Mouse (Mus musculus) spleen, embryonic (tissue): Measurements from ENCODE around the gene Sec11a.
"Not testable (repeated sequence)": the region's sequence is repeated elsewhere in the genome, so short reads cannot be mapped to it uniquely, and the experiment has no call there.

Source experiments
- CTCF ChIA-PET: fragments of 350-600 bp; sonication (Branson Sonifier 250); formaldehyde crosslinking; loops from one replicate; lab custom pipeline; 2022; lab: Charles Lee

Gene Sec11a

GRCm38 (mm10) chr7:80959003-80959402 is 11.4 kb upstream of the Sec11a start:
- CTCF ChIA-PET = no interaction called here

GRCm38 (mm10) chr7:80956891-80957290 is 9.3 kb upstream of the Sec11a start:
- CTCF ChIA-PET = no interaction called here

- CTCF ChIA-PET = interaction anchor here (0.6 kb wide), 1 partner anchor 27 kb away, joined by 7 read pairs; no protein-coding TSS in a partner anchor
Measured at GRCm38 (mm10) chr7:80954251-80954650, 6.7 kb upstream of the Sec11a start.

- CTCF ChIA-PET = no interaction called here
Measured at GRCm38 (mm10) chr7:80952140-80952539, 4.6 kb upstream of the Sec11a start.

GRCm38 (mm10) chr7:80951461-80951860 is 3.9 kb upstream of the Sec11a start:
- CTCF ChIA-PET = no interaction called here

GRCm38 (mm10) chr7:80939808-80940207 is 7.8 kb downstream of the Sec11a start:
- CTCF ChIA-PET = no interaction called here

- CTCF ChIA-PET = not testable (repeated sequence)
Measured at GRCm38 (mm10) chr7:80937304-80937666, 10.3 kb downstream of the Sec11a start.

GRCm38 (mm10) chr7:80936617-80937303 is 10.8 kb downstream of the Sec11a start:
- CTCF ChIA-PET = interaction anchor here (1.3 kb wide), 1 partner anchor 36 kb away, joined by 3 read pairs; the partner anchor contains the start of gene Wdr73

GRCm38 (mm10) chr7:80935834-80936233 is 11.7 kb downstream of the Sec11a start:
- CTCF ChIA-PET = interaction anchor here (1.3 kb wide), 1 partner anchor 35 kb away, joined by 3 read pairs; the partner anchor contains the start of gene Wdr73

- CTCF ChIA-PET = interaction anchor here (0.6 kb wide), 1 partner anchor 16 kb away, joined by 4 read pairs; no protein-coding TSS in a partner anchor
Measured at GRCm38 (mm10) chr7:80932777-80933176, 14.8 kb downstream of the Sec11a start.

- CTCF ChIA-PET = no interaction called here
Measured at GRCm38 (mm10) chr7:80931618-80932207, 15.9 kb downstream of the Sec11a start.

GRCm38 (mm10) chr7:80923165-80923564 is 24.4 kb downstream of the Sec11a start:
- CTCF ChIA-PET = no interaction called here

GRCm38 (mm10) chr7:80919647-80920008 is 28.0 kb downstream of the Sec11a start:
- CTCF ChIA-PET = no interaction called here

GRCm38 (mm10) chr7:80918982-80919646 is 28.5 kb downstream of the Sec11a start:
- CTCF ChIA-PET = no interaction called here

GRCm38 (mm10) chr7:80917916-80918465 is 29.6 kb downstream of the Sec11a start:
- CTCF ChIA-PET = no interaction called here

GRCm38 (mm10) chr7:80912496-80912895 is 35.1 kb downstream of the Sec11a start:
- CTCF ChIA-PET = no interaction called here

GRCm38 (mm10) chr7:80911053-80911452 is 36.5 kb downstream of the Sec11a start:
- CTCF ChIA-PET = interaction anchor here (0.5 kb wide), 1 partner anchor 50 kb away, joined by 3 read pairs; no protein-coding TSS in a partner anchor

GRCm38 (mm10) chr7:80904921-80905515 is 42.6 kb downstream of the Sec11a start, which contains the start of gene Nmb:
Gene Nmb (minus strand): TSS chr7:80905076.
- CTCF ChIA-PET = no interaction called here

GRCm38 (mm10) chr7:80903625-80904422 is 43.8 kb downstream of the Sec11a start:
- CTCF ChIA-PET = interaction anchor here (0.5 kb wide), 1 partner anchor 11 kb away, joined by 3 read pairs; no protein-coding TSS in a partner anchor

GRCm38 (mm10) chr7:80901541-80902274 is 45.9 kb downstream of the Sec11a start:
- CTCF ChIA-PET = no interaction called here
